Mouse (Mus musculus) erythroid progenitor cell, adult 5-6 weeks (primary cell): Measurements from ENCODE around the gene Strip2. TPM values are rescaled to one million over a fixed set of nuclear protein-coding genes. Genes with fewer than 3 reads are reported as not detected.

Source experiments
- ATAC-seq: replicated peaks from 2 replicates; pipeline ENCODE4 v1.8.0; 2016; ENCODE audit warnings: moderate number of reproducible peaks, mild to moderate bottlenecking, moderate TSS enrichment, inconsistent platforms; ENCODE audit not compliant: poor library complexity, low FRiP score, severe bottlenecking
- total RNA-seq, 2 experiments: library from RNA; stranded (forward) in 1 of 2; stranded (reverse) in 1 of 2; fragments of 150-400 nt in 1 of 2; fragments of 186-747, 209-891 nt in 1 of 2; gene quantifications; 2 replicates each; pipeline versions ENCODE4 v1.2.3 to v1.2.4; 2015 to 2017; ENCODE audit warnings: low replicate concordance in 2 of 2

Strip2 gene
- total RNA-seq, 2 experiments from 2014 or later, result 4.6 to 10.4 TPM

- ATAC-seq, result no peak
Observed at GRCm38 (mm10) chr6:29987246-29987645, 70.4 kb downstream of the Strip2 start.

- ATAC-seq, result no peak
Observed at GRCm38 (mm10) chr6:29998140-29998539, 81.3 kb downstream of the Strip2 start.

- ATAC-seq, result no peak
Observed at GRCm38 (mm10) chr6:29998771-29999170, 82.0 kb downstream of the Strip2 start.

- no peak for ATAC-seq
Observed at GRCm38 (mm10) chr6:30002628-30003027, 85.8 kb downstream of the Strip2 start.

- ATAC-seq, result no peak
Observed at GRCm38 (mm10) chr6:30005851-30006250, 89.0 kb downstream of the Strip2 start.

GRCm38 (mm10) chr6:30009204-30009603 lies 92.4 kb downstream of the Strip2 start:
- no peak for ATAC-seq

Other genes with a start within 250 kb of the Strip2 start
- gene Tspan33, start 222.8 kb upstream of the Strip2 start, total RNA-seq (2015; ENCODE audit: low replicate concordance), result 519 and 520 TPM in 2 replicates
- gene Tspan33, start 222.8 kb upstream of the Strip2 start, total RNA-seq (2017; ENCODE audit: low replicate concordance), result 729 and 794 TPM in 2 replicates
- 1.1 and 2.5 TPM in 2 replicates for gene Smo, start 181.5 kb upstream of the Strip2 start, total RNA-seq (2015; ENCODE audit: low replicate concordance)
- gene Smo, start 181.5 kb upstream of the Strip2 start, total RNA-seq (2017; ENCODE audit: low replicate concordance), result 0.08 and 0.77 TPM in 2 replicates
- 48.6 and 49.7 TPM in 2 replicates for gene Ahcyl2, start 149.0 kb upstream of the Strip2 start, total RNA-seq (2015; ENCODE audit: low replicate concordance)
- gene Ahcyl2, start 149.0 kb upstream of the Strip2 start, total RNA-seq (2017; ENCODE audit: low replicate concordance), result 35.2 and 55.4 TPM in 2 replicates
- 100 and 118 TPM in 2 replicates for gene Nrf1, start 131.0 kb downstream of the Strip2 start, total RNA-seq (2015; ENCODE audit: low replicate concordance)
- 142 and 175 TPM in 2 replicates for gene Nrf1, start 131.0 kb downstream of the Strip2 start, total RNA-seq (2017; ENCODE audit: low replicate concordance)